8 mouse cellular contexts compared by ENCODE assay signal in the genomic region with DNA sequence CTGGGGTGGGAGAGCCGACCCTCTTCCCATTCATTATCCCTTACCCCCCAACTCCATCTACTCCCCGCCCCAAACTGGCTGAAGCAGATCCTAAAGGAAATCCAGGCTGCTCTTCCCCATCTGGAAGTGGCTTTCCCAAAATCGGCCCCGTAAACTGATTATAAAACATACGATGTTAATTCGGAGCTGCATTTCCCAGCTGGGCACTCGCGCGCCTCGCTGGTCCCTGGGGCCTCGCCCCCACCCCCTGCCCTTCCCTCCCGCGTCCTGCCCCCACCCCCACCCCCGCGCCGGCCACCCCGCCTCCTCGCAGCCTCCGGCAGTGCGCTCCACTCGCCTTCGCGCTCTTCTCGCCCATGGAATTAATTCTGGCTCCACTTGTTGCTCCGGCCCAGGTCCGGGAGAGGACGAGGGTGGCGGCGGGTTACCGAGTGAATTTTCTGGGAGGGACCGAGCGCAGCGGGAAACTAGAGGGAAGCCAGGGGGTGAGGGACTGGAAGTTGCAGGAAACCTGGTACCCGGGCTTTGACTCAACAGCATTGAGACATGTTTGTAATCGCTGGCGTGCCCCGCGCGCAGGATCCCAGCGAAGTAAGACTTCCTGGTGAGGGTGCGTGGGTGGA. TPM values are rescaled to one million over a fixed set of nuclear protein-coding genes. Genes with fewer than 3 reads are reported as not detected.
DNase-seq lines count a peak whose midpoint lies in the region; ATAC-seq and TF ChIP-seq lines count a peak whose summit lies in the region.

No protein-coding gene starts in this region.

- no peak for TF ChIP-seq POLR2A in heart, adult 2 months (IDR thresholded peaks at IDR 0.05; ENCODE audit: insufficient read depth, low read depth, low read length)

- no peaks in the 10 kb centered on the region for H3K36me3 ChIP-seq in heart, adult 2 months (ENCODE audit: control insufficient read depth, insufficient read depth, low read length)
- H3K36me3 ChIP-seq in midbrain, embryonic 16.5 days (ENCODE audit: control insufficient read depth, insufficient read depth, low read length): no peaks in the 10 kb centered on the region

- peak overlapping the region; percentile 44 for H3K4me3 ChIP-seq in heart, adult 2 months
- peak overlapping the region; percentile 41 for H3K4me3 ChIP-seq in midbrain, embryonic 16.5 days (ENCODE audit: low read depth, low read length)

- no peak for TF ChIP-seq CTCF in heart, adult 2 months (IDR thresholded peaks at IDR 0.05)

- no peak for TF ChIP-seq EP300 in heart, adult 2 months (IDR thresholded peaks at IDR 0.05; ENCODE audit: insufficient read depth, low read depth, low read length)

- H3K9ac ChIP-seq in heart, adult 2 months (ENCODE audit: low read depth, low read length): 0 out of 2 replicates have a peak overlapping the region, but pooled peaks have one; percentile 22
- peak overlapping the region; percentile 37 for H3K9ac ChIP-seq in midbrain, embryonic 16.5 days (ENCODE audit: low read depth, low read length)

- no peak for ATAC-seq in midbrain, embryonic 16.5 days
- ATAC-seq in granulocyte monocyte progenitor cell, adult 5-6 weeks (replicated peaks; ENCODE audit: poor library complexity, severe bottlenecking): no peak

- H3K79me2 ChIP-seq in heart, adult 2 months (replicated peaks; ENCODE audit: control insufficient read depth, insufficient read depth, low read length): no peaks in the 10 kb centered on the region

- DNase-seq in gastrocnemius, postnatal 10 days: peak; percentile 29
- DNase-seq in gastrocnemius, adult 18-20 months (ENCODE audit: low spot score): no peak
- peak; percentile 23 for DNase-seq in adrenal gland, postnatal 14 days
- peak; percentile 33 to 44 for DNase-seq in heart, adult 2 months
- peak; percentile 54 for DNase-seq in kidney, postnatal 10 days
- DNase-seq in gastrocnemius, postnatal 14 days: no peak

- WGBS in heart, adult 2 months: 2% methylated on average over 40 of the region's 41 CpGs
- under 1% methylated on average over 24 of the region's 41 CpGs for WGBS in midbrain, embryonic 16.5 days

- intact Hi-C loops in heart, adult 2 months (cut with DNase I): no loop called here
- intact Hi-C loops in gastrocnemius, postnatal 14 days (cut with DNase I; ENCODE audit: low total_unique reads): loop anchor here (5.0 kb wide), 1 partner anchor 704 kb away; no protein-coding TSS in a partner anchor

- no peaks in the 10 kb centered on the region for H3K27me3 ChIP-seq in heart, adult 2 months (ENCODE audit: control insufficient read depth, insufficient read depth, low read length)
- peaks cover 19% of the 10 kb centered on the region for H3K27me3 ChIP-seq in midbrain, embryonic 16.5 days (ENCODE audit: control insufficient read depth, insufficient read depth, low read depth, low read length)

- H3K9me3 ChIP-seq in midbrain, embryonic 16.5 days (replicated peaks; ENCODE audit: control insufficient read depth, low read length, poor library complexity, severe bottlenecking): no peaks in the 10 kb centered on the region

- peak overlapping the region; percentile 89 for H3K4me2 ChIP-seq in midbrain, embryonic 16.5 days (ENCODE audit: low read length)

- no peak overlapping the region for H3K27ac ChIP-seq in heart, adult 2 months
- H3K27ac ChIP-seq in midbrain, embryonic 16.5 days (ENCODE audit: low read length): peak overlapping the region; percentile 35; the same call in 1 of the 2 replicates

- no peaks in the 10 kb centered on the region for H3K4me1 ChIP-seq in heart, adult 2 months (ENCODE audit: control insufficient read depth, insufficient read depth, low read length)
- peaks cover 38% of the 10 kb centered on the region for H3K4me1 ChIP-seq in midbrain, embryonic 16.5 days (ENCODE audit: control insufficient read depth, insufficient read depth, low read length)

RNA-seq across cellular contexts. Expression of gene Wnt5a, which starts 6.6 kb away (rescaled TPM):
- 10 to 100 TPM; 12.8 to 18.8 TPM for total RNA-seq in gastrocnemius, postnatal 10 days (2021)
- total RNA-seq in gastrocnemius, adult 18-20 months (2021): 1 to 10 TPM; 3.4 to 5.6 TPM
- 21.5 and 25.7 TPM in 2 replicates for total RNA-seq in adrenal gland, postnatal 14 days (2021)
- 10 to 100 TPM; 13.8 to 15.5 TPM for total RNA-seq in heart, adult 2 months (2021)
- 5.0 and 9.7 TPM in 2 replicates for polyA plus RNA-seq in heart, adult 2 months (2012; rRNA removed)
- 13.4 and 13.8 TPM in 2 replicates for polyA plus RNA-seq in midbrain, embryonic 16.5 days (2015; fragmentation: Nextera tagmentation; extraction: Ambion mirVana)
- total RNA-seq in granulocyte monocyte progenitor cell, adult 5-6 weeks (2014; fragmentation: Nextera tagmentation): not detected in 2 replicates
- total RNA-seq in granulocyte monocyte progenitor cell, adult 5-6 weeks (2017): not detected in 2 replicates
- 1 to 10 TPM; 6.6 to 10.0 TPM for total RNA-seq in gastrocnemius, postnatal 14 days (2021)

Comparison
In these comparisons a context has a peak if more than half of its experiments do, and no peak if none do; other contexts are left out.
1. DNase-seq: peak in gastrocnemius, postnatal 10 days (single experiment), adrenal gland, postnatal 14 days (single experiment), heart, adult 2 months (2 of 2) and kidney, postnatal 10 days (single experiment); none in gastrocnemius, adult 18-20 months (single experiment) and gastrocnemius, postnatal 14 days (single experiment).
2. RNA of gene Wnt5a, which starts 6.6 kb away (total RNA-seq): 21.5 to 25.7 TPM in adrenal gland, postnatal 14 days, 12.8 to 18.8 TPM in gastrocnemius, postnatal 10 days, 13.8 to 15.5 TPM in heart, adult 2 months, 6.6 to 10.0 TPM in gastrocnemius, postnatal 14 days and 3.4 to 5.6 TPM in gastrocnemius, adult 18-20 months; not detected in granulocyte monocyte progenitor cell, adult 5-6 weeks; every median in the first group is over 4 times any median in the second.